Mouse (Mus musculus) heart, adult 18-20 months (tissue): Measurements from ENCODE around the gene Pde4d. TPM values are rescaled to one million over a fixed set of nuclear protein-coding genes. Genes with fewer than 3 reads are reported as not detected.

ENCODE experiments used
- DNase-seq, 2 experiments: peaks; one replicate each; pipeline ENCODE4 v3.0.0; 2021 to 2022; ENCODE audit warnings: mixed read lengths in 1 of 2
- total RNA-seq, 2 experiments: library from RNA; stranded (reverse); gene quantifications; 2 replicates each; pipeline ENCODE4 v1.2.3; 2021

Pde4d gene
- total RNA-seq, 2 experiments from 2014 or later, result 35.4 to 40.4 TPM

DNA sequence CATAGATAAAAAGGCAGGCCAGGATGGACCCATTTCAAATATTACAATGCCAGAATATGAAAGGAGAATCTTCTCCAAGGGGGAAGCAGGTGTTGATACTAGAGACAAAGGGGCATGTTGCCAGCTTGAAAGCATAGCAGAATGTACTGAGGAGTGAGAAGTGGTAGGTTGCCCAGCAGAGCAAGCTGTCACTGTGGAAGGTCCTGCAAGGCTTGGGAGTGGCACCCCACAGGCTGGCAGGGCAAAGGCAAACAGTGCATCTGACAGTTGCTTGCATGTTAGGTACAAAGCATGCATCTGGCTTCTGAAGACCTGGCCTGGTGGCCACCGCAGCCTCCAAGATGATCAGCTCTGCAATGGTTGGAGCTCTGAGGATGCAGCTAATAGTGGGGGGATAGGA lies 384.4 kb downstream of the Pde4d start:
- no peak for DNase-seq

- DNase-seq, result no peak
Measured at GRCm38 (mm10) chr13:108836314-108836713, 386.6 kb downstream of the Pde4d start.

- no peak for DNase-seq
Measured at GRCm38 (mm10) chr13:108839142-108839541, 389.4 kb downstream of the Pde4d start.

DNA sequence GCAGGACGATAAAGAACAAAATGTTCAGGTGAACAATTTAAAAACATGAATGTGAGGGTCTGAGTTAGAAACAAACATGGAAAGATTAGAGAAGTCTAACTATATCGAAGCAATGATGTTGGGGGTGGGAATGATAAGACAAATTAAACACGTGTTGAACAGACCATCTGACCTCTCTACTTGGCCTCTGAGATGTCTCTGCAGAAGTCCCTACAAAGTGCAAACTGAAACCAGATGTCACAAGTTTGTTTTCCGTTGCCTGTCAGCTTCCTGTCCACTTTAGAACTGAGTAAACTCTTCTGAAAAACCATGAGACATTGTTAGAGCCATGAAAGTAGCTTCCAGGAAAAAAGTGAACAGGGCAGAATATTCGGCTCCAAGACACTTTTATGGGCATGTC lies 404.3 kb downstream of the Pde4d start:
- no peak for DNase-seq

DNA sequence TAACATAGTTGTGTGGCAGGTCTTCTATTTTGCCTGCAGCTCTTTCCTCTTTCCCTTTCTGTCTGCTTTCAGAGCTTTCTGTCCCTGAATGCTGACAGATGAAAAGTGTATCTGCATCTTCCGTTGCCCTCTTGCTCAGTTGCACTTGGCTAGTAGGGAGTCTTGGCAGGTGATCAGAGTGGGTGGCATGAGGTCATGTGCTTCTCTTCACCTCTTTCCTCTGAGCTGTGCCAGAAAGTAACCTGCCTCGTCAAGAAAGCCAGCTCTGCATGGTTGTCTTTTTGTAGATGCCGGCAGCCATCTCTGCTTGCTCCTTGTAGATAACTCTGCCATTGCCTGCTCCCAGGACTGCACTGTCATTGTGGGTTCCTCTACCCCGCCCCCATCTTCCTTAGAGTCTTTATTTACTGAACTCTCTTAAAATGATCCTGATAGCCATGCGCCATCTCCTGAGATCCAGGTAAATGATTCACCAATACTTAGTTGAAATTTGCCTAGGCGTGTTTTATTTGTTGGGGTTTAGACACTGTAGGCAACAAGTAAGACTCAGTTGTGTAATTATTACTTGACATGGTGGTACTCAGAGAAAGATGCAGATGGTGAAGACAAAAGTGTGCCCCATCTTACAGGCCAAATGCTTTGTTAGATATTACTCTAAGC lies 407.2 kb downstream of the Pde4d start:
- peak; percentile 4 for DNase-seq

- DNase-seq, result no peak
Measured at GRCm38 (mm10) chr13:108859336-108859735, 409.6 kb downstream of the Pde4d start.

GRCm38 (mm10) chr13:108860737-108861136 lies 411.0 kb downstream of the Pde4d start:
- DNase-seq, result no peak

DNA sequence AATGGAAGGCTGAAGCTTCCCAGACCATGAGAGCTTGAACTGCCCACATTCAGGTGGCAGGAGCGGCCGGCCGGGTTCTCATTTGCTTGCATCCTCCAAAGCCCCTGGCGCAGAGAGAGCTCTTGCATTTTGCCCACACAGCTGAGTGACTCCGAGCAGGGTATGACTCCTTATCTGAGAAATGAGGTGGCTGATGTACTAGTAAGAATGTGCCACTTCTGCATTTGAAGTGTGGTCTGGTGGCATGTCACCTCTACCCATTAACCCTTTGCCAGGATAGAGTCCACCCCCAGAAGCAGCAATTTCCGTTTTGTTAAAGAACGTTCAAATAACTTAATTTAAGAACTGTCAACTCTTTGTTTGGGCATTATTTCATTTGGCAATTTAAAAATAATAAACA lies 412.0 kb downstream of the Pde4d start:
- no peak for DNase-seq

GRCm38 (mm10) chr13:108862173-108862572 lies 412.4 kb downstream of the Pde4d start:
- DNase-seq, result no peak

DNA sequence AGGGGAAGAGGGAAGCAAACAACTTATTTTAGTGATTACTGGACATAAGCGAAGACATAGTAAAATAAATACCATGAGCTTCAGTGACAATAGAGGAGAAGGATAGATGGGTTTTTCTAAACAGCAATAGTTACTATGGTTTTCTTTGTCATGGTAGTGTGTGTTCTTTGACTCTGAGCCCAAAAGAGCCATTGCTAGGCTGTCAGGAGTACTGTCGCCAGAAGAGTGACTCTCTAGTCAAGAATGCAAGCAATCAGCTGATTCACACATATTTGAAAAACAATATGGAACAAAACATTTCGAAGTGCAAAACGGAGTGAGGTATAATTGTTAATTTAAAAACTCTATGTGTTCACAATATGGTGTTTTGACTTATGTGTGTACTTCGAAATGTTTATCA lies 450.4 kb downstream of the Pde4d start:
- DNase-seq, result no peak

DNA sequence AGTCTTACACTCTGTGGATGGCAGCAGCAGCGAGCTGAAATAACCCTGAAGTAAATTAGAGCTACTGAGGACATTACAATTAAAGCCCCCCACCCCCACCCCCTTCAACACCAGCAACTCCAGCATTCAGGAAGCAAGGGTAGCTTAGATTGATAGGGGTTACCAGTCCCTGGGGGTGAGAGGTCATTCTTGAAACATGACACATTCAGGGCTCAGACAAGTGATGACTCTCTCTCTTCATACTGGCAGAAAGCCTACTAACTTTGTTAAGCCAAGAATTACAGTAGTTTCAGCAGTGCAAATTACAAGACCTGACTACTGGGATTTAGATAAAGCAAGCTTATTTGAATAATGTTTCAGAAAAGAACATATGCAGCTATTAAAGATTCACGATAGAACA lies 455.4 kb downstream of the Pde4d start:
- no peak for DNase-seq

DNA sequence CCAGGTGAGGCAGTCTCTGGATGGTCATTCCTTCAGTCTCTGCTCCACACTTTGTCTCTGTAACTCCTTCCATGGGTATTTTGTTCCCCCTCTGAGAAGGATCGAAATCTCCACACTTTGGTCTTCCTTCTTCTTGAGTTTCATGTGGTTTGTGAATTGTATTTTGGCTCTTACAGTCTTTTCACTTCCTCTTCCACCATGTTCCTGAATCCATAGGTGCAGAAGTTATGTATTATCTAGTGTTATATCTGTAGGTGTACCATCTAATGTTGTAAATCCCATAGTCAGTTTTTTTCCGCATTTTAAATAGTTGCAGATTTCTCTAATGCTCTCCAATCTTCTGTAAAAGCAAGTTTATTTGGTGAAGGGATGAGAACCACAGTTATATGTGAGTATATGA lies 459.4 kb downstream of the Pde4d start:
- no peak for DNase-seq

DNA sequence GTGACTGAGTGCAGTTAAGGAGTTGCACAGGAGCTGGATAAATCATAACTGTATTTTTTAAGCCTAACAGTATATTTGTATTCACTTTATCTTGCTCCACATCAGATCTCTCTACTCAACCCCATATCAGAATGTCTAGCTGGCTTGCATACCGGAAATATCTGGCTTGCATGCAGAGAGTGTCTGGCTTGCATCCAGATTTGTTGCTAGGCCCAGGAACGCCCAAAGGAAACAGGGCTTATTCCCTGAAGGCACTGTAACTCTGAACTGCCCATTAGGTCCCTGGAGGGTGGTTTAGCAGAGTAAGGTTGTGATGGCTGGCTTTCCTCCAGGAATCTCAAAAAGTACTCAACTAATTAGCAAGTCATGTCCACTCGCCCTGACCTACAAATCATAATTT lies 464.9 kb downstream of the Pde4d start:
- peak in 1 of 2 experiments; percentile 4 for DNase-seq

- no peak for DNase-seq
Measured at GRCm38 (mm10) chr13:108921146-108921545, 471.4 kb downstream of the Pde4d start.

GRCm38 (mm10) chr13:108934854-108935253 lies 485.1 kb downstream of the Pde4d start:
- DNase-seq, result no peak

- no peak for DNase-seq
Measured at GRCm38 (mm10) chr13:108937272-108937671, 487.5 kb downstream of the Pde4d start.

DNA sequence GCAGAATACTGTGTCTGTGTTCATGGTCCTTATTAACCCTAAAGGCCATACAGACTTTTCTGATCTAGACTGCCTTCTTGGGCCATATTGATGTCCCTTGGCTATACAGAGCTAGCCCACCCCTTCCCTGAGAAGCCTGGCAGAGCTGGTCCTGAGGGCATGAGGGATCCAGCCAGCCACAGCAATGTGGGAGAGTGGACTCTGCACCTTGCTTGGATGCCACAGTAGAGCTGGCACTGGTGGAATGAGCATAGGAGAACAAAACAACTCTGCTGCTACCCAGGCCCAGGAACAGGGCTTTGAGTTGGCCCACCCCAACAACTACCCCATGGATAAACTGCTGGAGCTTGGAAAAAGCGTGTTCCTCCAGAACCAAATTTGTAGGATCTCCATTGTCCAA lies 503.2 kb downstream of the Pde4d start:
- no peak for DNase-seq

DNA sequence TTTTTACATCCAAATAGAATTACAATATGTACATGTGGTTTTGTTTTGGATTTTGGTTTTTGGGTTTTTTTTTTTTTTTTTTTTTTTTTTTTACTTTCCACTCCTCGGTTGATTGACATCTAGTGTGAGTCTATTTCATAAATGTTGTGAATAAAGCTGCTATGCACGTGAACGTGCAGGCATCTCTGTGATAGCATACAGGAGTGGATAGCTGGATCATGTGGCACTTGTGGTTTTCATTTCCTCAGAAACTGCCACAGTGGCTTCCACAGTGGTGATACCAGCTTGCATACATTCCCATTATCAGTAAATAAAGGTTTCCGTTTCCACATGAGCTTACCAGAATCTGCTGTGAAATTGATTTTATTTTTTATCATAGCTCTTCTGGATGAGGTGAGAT lies 506.3 kb downstream of the Pde4d start:
- DNase-seq, result no peak

DNA sequence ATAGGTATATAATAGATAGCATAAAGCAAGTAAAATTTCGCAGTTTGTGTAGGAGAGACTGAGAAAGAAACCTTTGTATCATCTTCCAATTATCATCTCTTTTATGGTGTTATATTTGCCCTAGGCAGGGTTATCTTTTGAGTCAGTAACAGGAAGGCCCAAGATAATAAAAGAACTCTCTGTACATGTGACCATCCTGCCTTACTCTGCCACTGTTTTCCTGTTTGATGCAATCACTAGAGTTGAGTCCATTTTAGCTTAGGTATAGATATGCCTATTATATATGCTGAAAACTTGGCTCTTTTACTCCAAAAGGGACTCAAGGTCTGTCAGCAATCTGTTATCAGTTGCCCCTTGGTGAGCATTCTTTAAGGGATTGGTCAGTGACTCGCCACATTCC lies 514.3 kb downstream of the Pde4d start:
- DNase-seq, result no peak

DNA sequence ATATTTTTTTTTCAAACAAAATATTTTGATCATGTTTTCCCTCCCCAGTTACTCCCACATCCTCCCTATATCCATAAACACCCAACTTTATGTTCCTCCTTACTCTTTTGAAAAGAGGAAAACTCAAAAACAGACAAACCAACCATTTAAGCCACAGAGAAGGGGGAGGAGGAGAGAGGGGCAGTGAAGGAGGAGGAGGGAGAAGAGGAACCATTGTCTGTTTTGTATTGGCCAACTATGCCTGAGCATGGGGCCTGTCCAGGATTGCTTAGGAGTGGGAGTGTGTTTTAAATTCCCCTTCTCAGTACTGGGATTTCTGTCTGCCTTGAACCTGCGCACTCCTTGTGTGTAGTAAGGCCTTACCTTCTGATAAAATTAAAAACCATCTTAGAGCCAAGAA lies 531.4 kb downstream of the Pde4d start:
- no peak for DNase-seq

GRCm38 (mm10) chr13:108998739-108999138 lies 549.0 kb downstream of the Pde4d start:
- no peak for DNase-seq

DNA sequence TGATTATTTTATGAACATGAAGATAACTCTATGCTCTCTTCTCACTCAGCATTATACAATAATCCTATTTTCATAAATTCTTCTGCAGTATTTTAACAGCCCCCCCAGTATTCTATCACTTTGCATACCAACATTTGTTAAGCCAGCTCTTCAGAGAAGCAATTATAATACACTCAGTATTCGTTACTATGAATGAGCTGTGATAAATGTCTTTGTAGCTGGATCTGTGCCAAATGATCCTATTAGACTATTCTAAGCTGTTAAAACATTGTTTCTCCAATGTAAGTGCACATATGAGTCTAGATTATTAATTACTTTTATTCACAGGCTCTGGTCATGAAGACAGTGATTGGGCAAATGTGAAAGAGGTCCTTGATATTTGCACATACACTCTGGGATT lies 575.0 kb downstream of the Pde4d start:
- DNase-seq, result no peak

DNA sequence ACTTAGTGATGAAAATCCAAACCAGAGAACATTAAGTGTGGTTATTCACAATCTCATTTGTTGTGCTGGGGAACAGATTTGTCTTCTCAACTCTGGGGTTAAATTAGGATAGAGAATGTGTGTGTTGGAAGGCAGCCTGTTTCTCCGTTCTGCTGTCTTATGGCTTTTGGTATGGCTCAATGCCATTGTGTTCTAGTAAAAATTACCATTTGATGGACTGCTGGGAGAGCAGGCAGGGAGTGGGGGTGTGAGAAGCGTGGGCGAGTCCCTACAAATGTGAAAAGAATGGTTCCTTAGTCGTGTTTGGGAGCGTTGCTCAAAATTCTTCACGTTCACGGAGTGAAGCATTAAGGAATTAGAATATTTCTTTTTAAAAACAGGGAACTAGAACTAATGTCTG lies 597.4 kb downstream of the Pde4d start:
- no peak for DNase-seq

GRCm38 (mm10) chr13:109052805-109053204 lies 603.1 kb downstream of the Pde4d start:
- DNase-seq, result no peak
